Mouse (Mus musculus): ENCODE measurements around the gene Gm8281.
"Not testable (repeated sequence)": the region's sequence is repeated elsewhere in the genome, so short reads cannot be mapped to it uniquely, and the experiment has no call there.

Gene Gm8281

GRCm38 (mm10) chr14:5070611-5071490 is at the start of gene Gm8281:
TSS of gene Gm8281 (plus strand) at chr14:5071040.
- not testable (repeated sequence) for DNase-seq (ENCODE audit: low spot score)

- not testable (repeated sequence) for DNase-seq (ENCODE audit: low spot score)
Measured at GRCm38 (mm10) chr14:5050329-5050728, 20.5 kb upstream of the Gm8281 start, which contains the start of gene 4930555G01Rik. TSS of gene 4930555G01Rik (plus strand) at chr14:5050629.

- not testable (repeated sequence) for DNase-seq (ENCODE audit: low spot score)
Measured at GRCm38 (mm10) chr14:5131219-5131618, 60.4 kb downstream of the Gm8281 start, which contains the start of gene Gm8279. TSS of gene Gm8279 (plus strand) at chr14:5131519.
